Mouse (Mus musculus) ovary, postnatal 36 days (tissue): ENCODE measurements around the gene Drd3.

Experiments
- DNase-seq: peaks from one replicate; pipeline ENCODE4 v3.0.0; 2022; ENCODE audit warnings: low spot score, mixed read lengths

Gene Drd3

GRCm38 (mm10) chr16:43801791-43802307, 48.0 kb downstream of the Drd3 start:
- DNase-seq = peak; percentile 75

GRCm38 (mm10) chr16:43802466-43802865, 48.6 kb downstream of the Drd3 start:
- no peak for DNase-seq

GRCm38 (mm10) chr16:43804364-43804763, 50.5 kb downstream of the Drd3 start:
- DNase-seq = no peak

- no peak for DNase-seq
These were observed 53.2 kb downstream of the Drd3 start for GRCm38 (mm10) chr16:43807048-43807447.

- no peak for DNase-seq
These were observed 55.6 kb downstream of the Drd3 start for GRCm38 (mm10) chr16:43809429-43809828.

GRCm38 (mm10) chr16:43811402-43811801, 57.6 kb downstream of the Drd3 start:
- DNase-seq = no peak

GRCm38 (mm10) chr16:43814644-43815043, 60.8 kb downstream of the Drd3 start:
- DNase-seq = no peak

GRCm38 (mm10) chr16:43816321-43816720, 62.5 kb downstream of the Drd3 start:
- DNase-seq = no peak

GRCm38 (mm10) chr16:43818404-43818803, 64.6 kb downstream of the Drd3 start:
- DNase-seq = no peak

GRCm38 (mm10) chr16:43827492-43827891, 73.7 kb downstream of the Drd3 start:
- no peak for DNase-seq

GRCm38 (mm10) chr16:43831957-43832356, 78.1 kb downstream of the Drd3 start:
- no peak for DNase-seq

GRCm38 (mm10) chr16:43841236-43841635, 87.4 kb downstream of the Drd3 start:
- no peak for DNase-seq

- no peak for DNase-seq
These were observed 96.0 kb downstream of the Drd3 start for GRCm38 (mm10) chr16:43849839-43850238.

- DNase-seq = no peak
These were observed 105.2 kb downstream of the Drd3 start for GRCm38 (mm10) chr16:43858941-43859476.

- DNase-seq = no peak
These were observed 106.8 kb downstream of the Drd3 start for GRCm38 (mm10) chr16:43860624-43861023.

- DNase-seq = no peak
These were observed 116.0 kb downstream of the Drd3 start for GRCm38 (mm10) chr16:43869805-43870204.

- no peak for DNase-seq
These were observed 117.6 kb downstream of the Drd3 start for GRCm38 (mm10) chr16:43871419-43871818.
